Mouse (Mus musculus) G1E (cell line): ENCODE results near the gene Pithd1. TPM values are rescaled to one million over a fixed set of nuclear protein-coding genes. Genes with fewer than 3 reads are reported as not detected.

Experiments used
- ATAC-seq: 2 replicates; pipeline ENCODE4 v1.8.0; 2016; ENCODE audit warnings: mild to moderate bottlenecking; ENCODE audit not compliant: insufficient number of reproducible peaks, poor library complexity, low FRiP score, severe bottlenecking; ENCODE audit errors: extremely low read depth
- DNase-seq: peaks from one replicate; pipeline ENCODE4 v3.0.0; 2012; ENCODE audit warnings: low spot score
- H3K27me3 ChIP-seq: 2 replicates; pipeline ENCODE4 v1.6.1; 2012; ENCODE audit warnings: mild to moderate bottlenecking, low read length, inconsistent platforms; ENCODE audit not compliant: insufficient read depth
- H3K36me3 ChIP-seq: replicated peaks from 2 replicates; pipeline ENCODE3; 2012; ENCODE audit warnings: mild to moderate bottlenecking, inconsistent platforms
- H3K4me1 ChIP-seq: 2 replicates; pipeline ENCODE4 v1.6.1; 2012; ENCODE audit warnings: low read depth, low read length, inconsistent platforms, mixed read lengths; ENCODE audit not compliant: insufficient read depth
- H3K4me3 ChIP-seq: 2 replicates; pipeline ENCODE4 v1.5.1; 2012; ENCODE audit warnings: low read depth, mild to moderate bottlenecking, inconsistent platforms, low read length, moderate library complexity, mixed read lengths
- H3K9me3 ChIP-seq: replicated peaks from 2 replicates; pipeline ENCODE4 v1.6.1; 2012; ENCODE audit warnings: inconsistent platforms
- CTCF ChIP-seq: IDR thresholded peaks from 2 replicates; pipeline ENCODE4 v1.5.1; 2012; ENCODE audit warnings: low read depth, low read length, inconsistent platforms, mixed read lengths
- GATA1 ChIP-seq: IDR thresholded peaks from 2 replicates; pipeline ENCODE4 v1.6.1; 2012; ENCODE audit warnings: borderline replicate concordance, low read length, inconsistent platforms, mixed read lengths
- GATA2 ChIP-seq: IDR thresholded peaks from 2 replicates; pipeline ENCODE4 v1.6.1; 2012; ENCODE audit warnings: low read depth, low read length, inconsistent platforms, borderline replicate concordance
- POLR2AphosphoS5 ChIP-seq: IDR thresholded peaks from 2 replicates; pipeline ENCODE4 v1.6.1; 2012; ENCODE audit warnings: low read depth, low read length, inconsistent platforms; ENCODE audit not compliant: insufficient replicate concordance
- TAL1 ChIP-seq: conservative IDR thresholded peaks from 2 replicates; pipeline ENCODE4 v1.6.1; 2012; ENCODE audit warnings: low read depth, low read length, inconsistent platforms, mixed read lengths
- polyA plus RNA-seq: library from polyadenylated mRNA; stranded (reverse); fragments of >175 nt; gene quantifications from 2 replicates; pipeline ENCODE4 v1.2.3, GENCODE M21; 2012
- total RNA-seq, 2 experiments: library from RNA; stranded (forward) in 1 of 2; stranded (reverse) in 1 of 2; fragments of 200-1000 nt in 1 of 2; fragments of >200 nt in 1 of 2; fragmentation: Nextera tagmentation in 1 of 2; gene quantifications; 2 replicates each; pipeline ENCODE4 v1.2.3; 2014 to 2017

The Pithd1 gene
- total and polyA plus RNA-seq, 3 experiments: 34.9 to 71.7 (median 51.0) TPM

- Histone ChIP-seq H3K9me3 (no peaks in the 10 kb centered on the region), H3K4me1 (peaks cover 6% of the 10 kb centered on the region), H3K4me3 (no peak overlapping the region), H3K36me3 (peaks cover 91% of the 10 kb centered on the region), H3K27me3 (no peaks in the 10 kb centered on the region)
- no peak for DNase-seq
- no peak for ATAC-seq
- no peak for TF ChIP-seq POLR2AphosphoS5
- no peak for TF ChIP-seq GATA1
- TF ChIP-seq GATA2: no peak
- TF ChIP-seq TAL1: no peak
- TF ChIP-seq CTCF: no peak
These were observed 60.2 kb downstream of the Pithd1 start for GRCm38 (mm10) chr4:135926861-135927260.

GRCm38 (mm10) chr4:135926195-135926808, 60.8 kb downstream of the Pithd1 start:
- no peak overlapping the region for H3K4me3 ChIP-seq
- H3K9me3 ChIP-seq: no peaks in the 10 kb centered on the region
- ATAC-seq: no peak
- no peak for TF ChIP-seq CTCF
- TF ChIP-seq GATA2: no peak
- no peak for TF ChIP-seq GATA1
- no peak for TF ChIP-seq TAL1
- no peak for TF ChIP-seq POLR2AphosphoS5
- H3K36me3 ChIP-seq: peaks cover 85% of the 10 kb centered on the region
- no peaks in the 10 kb centered on the region for H3K27me3 ChIP-seq
- no peak for DNase-seq
- H3K4me1 ChIP-seq: peaks cover 12% of the 10 kb centered on the region

Other genes starting within 250 kb of the Pithd1 start
- not detected in 2 replicates for gene Myom3, start 227.5 kb downstream of the Pithd1 start, total RNA-seq (2014; fragmentation: Nextera tagmentation)
- 0.06 and 0.11 TPM in 2 replicates for gene Myom3, start 227.5 kb downstream of the Pithd1 start, total RNA-seq (2017)
- gene Myom3, start 227.5 kb downstream of the Pithd1 start, polyA plus RNA-seq: not detected in 2 replicates
- gene Srsf10, start 131.5 kb downstream of the Pithd1 start, total RNA-seq (2014; fragmentation: Nextera tagmentation): 355 and 418 TPM in 2 replicates
- 223 and 241 TPM in 2 replicates for gene Srsf10, start 131.5 kb downstream of the Pithd1 start, total RNA-seq (2017)
- 299 and 339 TPM in 2 replicates for gene Srsf10, start 131.5 kb downstream of the Pithd1 start, polyA plus RNA-seq
- gene Pnrc2, start 113.4 kb downstream of the Pithd1 start, total RNA-seq (2014; fragmentation: Nextera tagmentation): 264 and 272 TPM in 2 replicates
- 159 and 197 TPM in 2 replicates for gene Pnrc2, start 113.4 kb downstream of the Pithd1 start, total RNA-seq (2017)
- gene Pnrc2, start 113.4 kb downstream of the Pithd1 start, polyA plus RNA-seq: 7.7 and 7.9 TPM in 2 replicates
- 13.4 and 13.6 TPM in 2 replicates for gene Cnr2, start 91.9 kb downstream of the Pithd1 start, total RNA-seq (2014; fragmentation: Nextera tagmentation)
- 28.2 and 30.6 TPM in 2 replicates for gene Cnr2, start 91.9 kb downstream of the Pithd1 start, total RNA-seq (2017)
- gene Cnr2, start 91.9 kb downstream of the Pithd1 start, polyA plus RNA-seq: 4.0 and 5.1 TPM in 2 replicates
- gene Fuca1, start 66.5 kb downstream of the Pithd1 start, total RNA-seq (2014; fragmentation: Nextera tagmentation): 32.8 and 66.2 TPM in 2 replicates
- gene Fuca1, start 66.5 kb downstream of the Pithd1 start, total RNA-seq (2017): 149 and 150 TPM in 2 replicates
- 13.9 and 16.9 TPM in 2 replicates for gene Fuca1, start 66.5 kb downstream of the Pithd1 start, polyA plus RNA-seq
- 19.1 and 22.2 TPM in 2 replicates for gene Hmgcl, start 40.8 kb downstream of the Pithd1 start, total RNA-seq (2014; fragmentation: Nextera tagmentation)
- 38.0 and 39.1 TPM in 2 replicates for gene Hmgcl, start 40.8 kb downstream of the Pithd1 start, total RNA-seq (2017)
- 22.6 and 33.3 TPM in 2 replicates for gene Hmgcl, start 40.8 kb downstream of the Pithd1 start, polyA plus RNA-seq
- 4.3 and 5.0 TPM in 2 replicates for gene Gale, start 23.5 kb downstream of the Pithd1 start, total RNA-seq (2014; fragmentation: Nextera tagmentation)
- gene Gale, start 23.5 kb downstream of the Pithd1 start, total RNA-seq (2017): 10.9 and 12.4 TPM in 2 replicates
- gene Gale, start 23.5 kb downstream of the Pithd1 start, polyA plus RNA-seq: 19.8 and 23.3 TPM in 2 replicates
- gene Lypla2, start 14.6 kb downstream of the Pithd1 start, total RNA-seq (2014; fragmentation: Nextera tagmentation): 53.9 and 65.8 TPM in 2 replicates
- 28.5 and 34.1 TPM in 2 replicates for gene Lypla2, start 14.6 kb downstream of the Pithd1 start, total RNA-seq (2017)
- 243 and 284 TPM in 2 replicates for gene Lypla2, start 14.6 kb downstream of the Pithd1 start, polyA plus RNA-seq
- gene Eloa, start 34.5 kb upstream of the Pithd1 start, total RNA-seq (2014; fragmentation: Nextera tagmentation): 108 and 113 TPM in 2 replicates
- 51.6 and 56.0 TPM in 2 replicates for gene Eloa, start 34.5 kb upstream of the Pithd1 start, total RNA-seq (2017)
- gene Eloa, start 34.5 kb upstream of the Pithd1 start, polyA plus RNA-seq: 9.7 and 12.9 TPM in 2 replicates
- gene Rpl11, start 66.2 kb upstream of the Pithd1 start, total RNA-seq (2014; fragmentation: Nextera tagmentation): 1,598 and 1,903 TPM in 2 replicates
- 563 and 967 TPM in 2 replicates for gene Rpl11, start 66.2 kb upstream of the Pithd1 start, total RNA-seq (2017)
- gene Rpl11, start 66.2 kb upstream of the Pithd1 start, polyA plus RNA-seq: 1,685 and 1,796 TPM in 2 replicates
- gene Id3, start 156.2 kb upstream of the Pithd1 start, total RNA-seq (2014; fragmentation: Nextera tagmentation): not detected in 2 replicates
- 0.22 TPM in 1 of 2 replicates, not detected in the other for gene Id3, start 156.2 kb upstream of the Pithd1 start, total RNA-seq (2017)
- gene Id3, start 156.2 kb upstream of the Pithd1 start, polyA plus RNA-seq: not detected in 2 replicates
- gene E2f2, start 185.1 kb upstream of the Pithd1 start, total RNA-seq (2014; fragmentation: Nextera tagmentation): 29.9 and 70.3 TPM in 2 replicates
- 14.1 and 16.3 TPM in 2 replicates for gene E2f2, start 185.1 kb upstream of the Pithd1 start, total RNA-seq (2017)
- gene E2f2, start 185.1 kb upstream of the Pithd1 start, polyA plus RNA-seq: 45.6 and 45.9 TPM in 2 replicates
- 0.30 TPM in 1 of 2 replicates, not detected in the other for gene Asap3, start 219.1 kb upstream of the Pithd1 start, total RNA-seq (2014; fragmentation: Nextera tagmentation)
- gene Asap3, start 219.1 kb upstream of the Pithd1 start, total RNA-seq (2017): 0.05 and 0.06 TPM in 2 replicates
- 0.04 and 0.05 TPM in 2 replicates for gene Asap3, start 219.1 kb upstream of the Pithd1 start, polyA plus RNA-seq